Mouse (Mus musculus): ENCODE results near the gene Chst1.

Gene Chst1

GRCm38 (mm10) chr2:92599487-92600347, at the start of gene Chst1:
Gene Chst1 (plus strand): TSS chr2:92599707.
- in situ Hi-C loops (cut with MboI; ENCODE audit: low pct_unique_long_range_greater_than_20kb in 1 of 2, low sequenced_read_pairs in 2 of 2, unreplicated experiment in 1 of 2) = loop anchor here (10.0 to 25.0 kb wide), 2 partner anchors 115 to 213 kb away; no protein-coding TSS in a partner anchor

GRCm38 (mm10) chr2:92550051-92550450, 49.5 kb upstream of the Chst1 start:
- in situ Hi-C loops (cut with MboI; ENCODE audit: low pct_unique_long_range_greater_than_20kb in 1 of 2, low sequenced_read_pairs in 2 of 2, unreplicated experiment in 1 of 2) = no loop called here

GRCm38 (mm10) chr2:92554536-92554935, 45.0 kb upstream of the Chst1 start:
- in situ Hi-C loops (cut with MboI; ENCODE audit: low pct_unique_long_range_greater_than_20kb in 1 of 2, low sequenced_read_pairs in 2 of 2, unreplicated experiment in 1 of 2) = no loop called here

GRCm38 (mm10) chr2:92562930-92563329, 36.6 kb upstream of the Chst1 start:
- in situ Hi-C loops (cut with MboI; ENCODE audit: low pct_unique_long_range_greater_than_20kb in 1 of 2, low sequenced_read_pairs in 2 of 2, unreplicated experiment in 1 of 2) = no loop called here

- in situ Hi-C loops (cut with MboI; ENCODE audit: low pct_unique_long_range_greater_than_20kb in 1 of 2, low sequenced_read_pairs in 2 of 2, unreplicated experiment in 1 of 2) = no loop called here
These were observed 28.9 kb upstream of the Chst1 start for GRCm38 (mm10) chr2:92570623-92571022.

- in situ Hi-C loops (cut with MboI; ENCODE audit: low pct_unique_long_range_greater_than_20kb in 1 of 2, low sequenced_read_pairs in 2 of 2, unreplicated experiment in 1 of 2) = no loop called here
These were observed 21.7 kb upstream of the Chst1 start for GRCm38 (mm10) chr2:92577824-92578223.

- in situ Hi-C loops (cut with MboI; ENCODE audit: low pct_unique_long_range_greater_than_20kb in 1 of 2, low sequenced_read_pairs in 2 of 2, unreplicated experiment in 1 of 2) = no loop called here
These were observed 18.2 kb upstream of the Chst1 start for GRCm38 (mm10) chr2:92581302-92581701.

GRCm38 (mm10) chr2:92582596-92582995, 16.9 kb upstream of the Chst1 start:
- in situ Hi-C loops (cut with MboI; ENCODE audit: low pct_unique_long_range_greater_than_20kb in 1 of 2, low sequenced_read_pairs in 2 of 2, unreplicated experiment in 1 of 2) = no loop called here

- in situ Hi-C loops (cut with MboI; ENCODE audit: low pct_unique_long_range_greater_than_20kb in 1 of 2, low sequenced_read_pairs in 2 of 2, unreplicated experiment in 1 of 2) = no loop called here
These were observed 11.7 kb upstream of the Chst1 start for GRCm38 (mm10) chr2:92587806-92588205.

GRCm38 (mm10) chr2:92594929-92595730, 4.4 kb upstream of the Chst1 start:
- in situ Hi-C loops (cut with MboI; ENCODE audit: low pct_unique_long_range_greater_than_20kb in 1 of 2, low sequenced_read_pairs in 2 of 2, unreplicated experiment in 1 of 2) = no loop called here

GRCm38 (mm10) chr2:92597291-92597690, 2.2 kb upstream of the Chst1 start:
- in situ Hi-C loops (cut with MboI; ENCODE audit: low pct_unique_long_range_greater_than_20kb in 1 of 2, low sequenced_read_pairs in 2 of 2, unreplicated experiment in 1 of 2) = no loop called here

- in situ Hi-C loops (cut with MboI; ENCODE audit: low pct_unique_long_range_greater_than_20kb in 1 of 2, low sequenced_read_pairs in 2 of 2, unreplicated experiment in 1 of 2) = no loop called here
These were observed 493 bp upstream of the Chst1 start for GRCm38 (mm10) chr2:92598941-92599486.

GRCm38 (mm10) chr2:92600348-92600670, 802 bp downstream of the Chst1 start:
- in situ Hi-C loops (cut with MboI; ENCODE audit: low pct_unique_long_range_greater_than_20kb in 1 of 2, low sequenced_read_pairs in 2 of 2, unreplicated experiment in 1 of 2) = loop anchor here (10.0 to 25.0 kb wide), 2 partner anchors 116 to 212 kb away; no protein-coding TSS in a partner anchor

- in situ Hi-C loops (cut with MboI; ENCODE audit: low pct_unique_long_range_greater_than_20kb in 1 of 2, low sequenced_read_pairs in 2 of 2, unreplicated experiment in 1 of 2) = loop anchor here (10.0 to 25.0 kb wide), 2 partner anchors 116 to 211 kb away; no protein-coding TSS in a partner anchor
These were observed 1.7 kb downstream of the Chst1 start for GRCm38 (mm10) chr2:92601246-92601645.

- in situ Hi-C loops (cut with MboI; ENCODE audit: low pct_unique_long_range_greater_than_20kb in 1 of 2, low sequenced_read_pairs in 2 of 2, unreplicated experiment in 1 of 2) = loop anchor here (10.0 to 25.0 kb wide), 2 partner anchors 117 to 210 kb away; no protein-coding TSS in a partner anchor
These were observed 2.6 kb downstream of the Chst1 start for GRCm38 (mm10) chr2:92602073-92602472.

- in situ Hi-C loops (cut with MboI; ENCODE audit: low pct_unique_long_range_greater_than_20kb in 1 of 2, low sequenced_read_pairs in 2 of 2, unreplicated experiment in 1 of 2) = loop anchor here (10.0 to 25.0 kb wide), 2 partner anchors 119 to 209 kb away; no protein-coding TSS in a partner anchor
These were observed 4.1 kb downstream of the Chst1 start for GRCm38 (mm10) chr2:92603591-92603990.

GRCm38 (mm10) chr2:92604565-92604964, 5.1 kb downstream of the Chst1 start:
- in situ Hi-C loops (cut with MboI; ENCODE audit: low pct_unique_long_range_greater_than_20kb in 1 of 2, low sequenced_read_pairs in 2 of 2, unreplicated experiment in 1 of 2) = loop anchor here (10.0 to 25.0 kb wide), 2 partner anchors 120 to 208 kb away; no protein-coding TSS in a partner anchor

GRCm38 (mm10) chr2:92605995-92606394, 6.5 kb downstream of the Chst1 start:
- in situ Hi-C loops (cut with MboI; ENCODE audit: low pct_unique_long_range_greater_than_20kb in 1 of 2, low sequenced_read_pairs in 2 of 2, unreplicated experiment in 1 of 2) = loop anchor here (10.0 to 25.0 kb wide), 2 partner anchors 121 to 206 kb away; no protein-coding TSS in a partner anchor

GRCm38 (mm10) chr2:92607153-92607552, 7.6 kb downstream of the Chst1 start:
- in situ Hi-C loops (cut with MboI; ENCODE audit: low pct_unique_long_range_greater_than_20kb in 1 of 2, low sequenced_read_pairs in 2 of 2, unreplicated experiment in 1 of 2) = loop anchor here (10.0 to 25.0 kb wide), 2 partner anchors 122 to 205 kb away; no protein-coding TSS in a partner anchor
